Mouse (Mus musculus) c-Kit-positive CD71-negative TER-119-negative erythroid progenitor cells, embryonic 14.5 days (primary cell): ENCODE measurements around the gene Rftn1.
"Not testable (repeated sequence)": the region's sequence is repeated elsewhere in the genome, so short reads cannot be mapped to it uniquely, and the experiment has no call there.

ENCODE experiments used
- DNase-seq: peaks from one replicate; pipeline ENCODE4 v3.0.0-alpha.2; 2013; ENCODE audit warnings: low read depth

The Rftn1 gene

DNA sequence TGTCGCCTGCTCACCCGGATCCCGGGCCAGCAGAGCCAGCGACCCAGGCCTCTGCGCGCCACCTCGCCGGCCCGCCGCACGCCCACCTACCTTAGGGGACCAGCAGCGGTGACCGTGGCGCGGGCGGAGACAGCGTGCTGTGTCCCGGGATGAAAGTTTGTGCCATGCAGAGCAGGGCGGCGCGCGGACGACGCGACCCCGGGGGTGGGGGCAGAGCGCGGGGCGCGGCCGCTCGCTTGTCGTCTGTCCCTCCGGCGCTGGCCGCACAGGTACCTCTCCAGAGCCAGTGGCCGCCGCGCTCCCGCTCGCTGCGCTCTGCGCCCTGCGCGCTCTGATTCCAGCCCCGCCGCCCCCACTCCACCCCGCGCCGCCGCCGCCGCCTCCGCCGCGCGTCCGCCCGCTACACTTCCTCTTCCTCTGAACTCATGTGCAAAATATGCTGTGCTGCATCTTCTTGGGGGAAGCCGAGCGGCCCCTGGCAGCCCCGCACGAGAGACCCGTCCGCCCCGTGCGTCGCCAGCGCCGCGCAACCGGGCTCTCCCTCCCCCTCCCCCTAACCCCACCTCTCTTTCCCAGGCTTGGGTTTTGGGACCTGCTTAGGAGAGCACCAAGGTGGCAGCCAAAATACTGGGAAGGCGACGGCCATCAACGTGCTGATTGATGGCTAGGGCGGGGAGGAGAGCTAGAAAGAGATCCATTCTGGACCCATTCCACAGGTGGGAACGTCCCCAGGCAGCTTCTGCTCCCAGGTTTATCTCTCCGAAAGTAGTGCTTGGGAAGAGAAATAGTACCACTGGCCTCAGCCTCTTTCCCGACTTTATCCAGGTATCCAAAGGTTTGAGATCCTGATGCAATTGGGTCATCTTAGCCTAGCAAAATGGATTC is at the start of gene Rftn1:
TSS of gene Rftn1 (minus strand) at position 544 of the 885 bp plus-strand sequence.
- no peak for DNase-seq

DNA sequence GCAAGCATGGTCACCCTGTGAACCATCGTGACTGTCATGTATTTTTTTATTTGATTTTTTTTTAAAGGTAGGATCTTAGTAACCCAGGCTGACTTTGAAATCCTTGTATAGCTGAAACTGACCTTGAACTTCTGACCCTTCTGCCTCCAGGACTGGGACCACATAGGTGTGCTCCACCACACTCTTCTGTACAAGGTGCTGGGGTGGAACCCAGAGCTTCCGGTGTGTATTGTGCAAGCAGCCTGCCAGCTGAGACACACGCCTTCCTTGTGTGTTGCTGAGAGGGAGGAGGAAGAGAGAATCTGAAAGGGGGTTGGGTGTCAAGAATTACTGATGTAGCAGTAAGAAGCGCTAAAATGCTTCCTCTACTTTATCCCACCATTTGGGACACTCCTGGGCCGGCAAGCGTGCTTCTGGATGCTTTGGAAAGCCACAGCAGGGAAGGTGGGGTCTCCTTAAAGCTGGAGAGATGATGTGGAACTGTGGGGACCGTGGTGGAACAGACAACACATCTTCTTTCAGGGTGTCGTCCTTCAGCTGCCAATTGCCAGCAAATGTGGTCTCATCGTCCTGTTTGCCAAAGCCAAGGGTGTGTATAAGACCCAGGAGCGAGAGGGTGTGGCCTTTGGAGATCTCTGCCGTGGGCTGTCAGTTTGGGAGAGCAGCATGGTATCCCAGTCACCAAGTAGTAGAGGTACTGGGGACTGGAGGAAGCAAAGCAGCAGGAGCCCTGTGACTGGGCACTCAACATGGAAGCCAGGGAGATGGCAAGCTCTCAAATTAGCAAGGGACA is 47.5 kb upstream of the Rftn1 start:
- no peak for DNase-seq

DNA sequence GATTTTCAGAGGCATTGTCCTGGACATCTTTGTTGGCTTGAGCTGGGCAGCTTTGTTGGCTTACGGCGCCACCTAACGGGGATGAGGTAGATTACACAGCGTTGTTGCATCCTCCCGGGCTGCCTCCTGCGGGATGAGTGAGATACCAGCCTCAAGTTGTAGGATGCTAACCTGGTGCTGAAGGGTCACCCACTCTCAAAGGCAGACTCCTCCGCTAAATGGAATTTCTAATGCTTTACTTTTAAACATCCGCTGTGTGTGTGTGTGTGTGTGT is 46.9 kb upstream of the Rftn1 start:
- DNase-seq, result peak; percentile 53

DNA sequence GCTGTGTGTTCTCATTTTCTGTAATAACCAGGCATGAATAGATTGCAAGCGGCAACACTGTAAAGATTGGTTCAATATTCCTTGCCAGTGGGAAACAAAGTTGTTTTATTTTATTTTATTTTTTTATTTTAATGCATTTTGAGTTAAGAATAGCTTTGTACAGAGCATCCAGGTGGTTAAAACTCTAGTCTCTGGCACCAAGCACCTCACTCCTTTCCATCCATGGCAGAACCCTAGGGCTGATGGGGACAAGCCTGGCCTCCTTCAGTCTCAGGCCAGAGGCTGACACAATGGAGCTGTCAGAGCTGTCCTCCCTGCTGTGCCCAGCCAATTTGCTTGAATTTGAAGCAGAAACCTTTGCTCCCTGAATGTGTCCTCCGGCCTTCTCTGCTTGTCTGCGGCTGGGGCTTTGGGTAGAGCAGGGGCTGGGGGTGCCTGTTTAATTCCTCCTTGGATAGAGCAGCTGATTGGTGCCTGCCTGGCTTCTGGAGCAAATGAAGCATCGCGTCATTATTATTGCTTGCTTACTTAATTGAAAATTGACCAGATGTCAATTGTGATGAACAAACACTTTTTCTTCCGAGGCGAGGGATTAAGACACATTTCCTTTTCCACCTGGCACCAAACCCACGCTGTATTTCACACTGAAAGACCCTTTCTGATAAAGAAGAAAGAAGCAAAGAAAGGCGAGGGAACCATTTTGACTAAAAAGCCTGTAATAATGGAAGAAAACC is 46.4 kb upstream of the Rftn1 start:
- DNase-seq, result no peak

DNA sequence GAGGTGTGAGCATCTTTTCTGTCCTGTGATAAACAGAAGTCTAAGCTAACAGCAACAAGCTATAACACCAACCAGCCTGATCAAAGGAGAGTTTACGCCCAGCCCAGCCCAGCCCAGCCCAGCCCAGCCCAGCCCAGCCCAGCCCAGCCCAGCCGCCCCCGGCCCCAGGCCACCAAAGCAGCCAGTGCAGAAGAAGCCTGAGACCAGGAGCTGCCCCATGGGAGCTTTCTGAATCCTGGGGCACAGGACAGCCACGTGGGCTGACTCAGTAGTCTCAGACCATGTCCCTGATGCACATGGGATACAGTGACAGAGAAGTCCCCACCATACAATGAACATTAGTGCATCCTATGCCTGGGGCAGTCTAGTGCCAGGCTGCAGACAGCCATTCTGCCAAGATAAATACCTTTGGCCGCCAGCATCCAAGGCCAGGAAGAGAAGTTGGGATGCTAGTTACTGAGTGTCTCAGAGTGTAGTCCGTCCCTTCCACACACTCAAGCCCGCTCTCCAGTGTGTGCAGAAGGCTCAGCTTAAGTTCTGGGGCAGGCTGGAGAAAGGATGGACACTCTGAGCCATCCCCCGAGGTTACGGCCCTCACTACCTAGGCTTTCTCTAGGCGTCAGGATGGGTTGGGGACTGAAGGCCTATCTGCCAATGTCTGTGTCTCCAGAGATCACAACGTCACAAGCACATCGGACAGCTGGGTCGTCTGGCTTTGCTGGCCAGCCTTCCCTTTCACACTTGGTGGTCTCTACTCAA is 45.6 kb upstream of the Rftn1 start:
- DNase-seq, result no peak

DNA sequence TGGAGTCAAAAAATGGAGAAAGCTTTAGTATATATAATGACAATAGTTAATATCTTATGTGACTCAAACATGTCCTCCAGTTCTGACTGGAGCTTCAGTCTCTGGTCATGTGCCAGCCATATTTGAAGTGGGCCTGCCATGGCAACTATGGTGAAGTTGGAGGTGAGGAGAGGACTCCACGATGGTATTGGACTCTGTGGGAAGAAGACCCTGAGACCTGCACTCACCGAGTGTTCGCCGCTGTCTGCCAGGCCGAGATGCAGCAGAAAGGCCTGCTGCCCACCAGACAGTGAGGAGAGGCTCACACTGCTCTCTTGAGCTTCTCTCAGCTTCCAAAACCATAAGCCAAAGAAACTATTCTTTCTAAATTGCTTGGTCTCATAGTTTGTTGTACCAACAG is 43.5 kb upstream of the Rftn1 start:
- DNase-seq, result no peak

DNA sequence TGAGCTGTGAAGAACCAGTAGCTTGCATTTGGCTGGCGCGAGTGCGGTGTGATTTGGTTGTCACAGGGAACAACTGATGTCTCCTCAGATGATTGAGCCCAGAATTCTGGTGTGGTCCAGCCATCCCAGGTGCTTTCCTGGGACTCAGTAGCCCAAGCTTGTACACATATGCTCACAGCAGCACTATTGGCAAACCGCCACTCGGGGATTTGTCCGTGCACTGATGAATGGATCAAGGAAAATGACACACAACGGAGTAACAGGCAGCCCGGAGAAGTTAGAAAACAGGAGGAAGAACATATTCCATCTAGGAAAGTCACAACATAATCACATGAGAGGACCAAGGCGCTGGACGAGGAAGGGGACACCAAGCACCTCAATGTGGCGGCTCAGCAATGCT is 42.3 kb upstream of the Rftn1 start:
- no peak for DNase-seq

DNA sequence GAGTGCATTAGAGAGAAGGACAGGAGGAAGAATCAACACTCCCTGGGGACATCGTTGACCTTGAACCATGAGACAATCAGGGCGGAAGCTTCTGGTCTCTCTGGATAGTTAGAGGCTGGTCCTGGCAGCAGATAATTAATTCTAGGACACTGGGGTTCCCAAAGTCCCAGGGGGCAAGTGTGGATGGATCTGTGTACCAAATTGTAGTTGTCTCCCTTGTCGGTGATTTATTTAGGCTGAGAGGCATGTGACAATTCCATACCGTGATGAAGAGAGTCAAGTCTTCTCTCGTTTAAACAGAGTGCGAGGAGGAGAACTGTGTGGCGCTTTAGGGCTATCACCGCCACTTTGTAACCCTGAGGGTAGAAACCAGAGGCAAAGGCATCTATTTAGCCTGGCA is 40.7 kb upstream of the Rftn1 start:
- no peak for DNase-seq

DNA sequence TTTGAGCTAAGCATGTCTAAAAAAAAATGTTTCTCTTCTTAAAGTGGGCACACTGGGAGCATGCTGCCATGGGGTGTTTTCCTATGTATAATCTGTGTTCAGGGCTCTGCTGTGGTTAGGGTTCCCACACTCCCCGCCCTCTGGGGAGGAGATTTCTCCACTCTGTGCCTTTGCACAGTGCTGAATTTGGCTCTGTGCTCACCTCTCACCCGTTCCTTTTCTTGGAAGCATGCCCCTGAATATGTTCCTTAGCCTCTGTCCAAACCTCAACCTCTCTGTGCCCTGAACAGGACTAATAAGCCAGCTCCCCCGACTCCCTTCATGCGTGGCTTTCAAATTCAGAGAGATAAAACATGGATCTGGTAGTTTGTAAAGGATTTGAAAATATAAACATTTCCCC is 39.1 kb upstream of the Rftn1 start:
- no peak for DNase-seq

DNA sequence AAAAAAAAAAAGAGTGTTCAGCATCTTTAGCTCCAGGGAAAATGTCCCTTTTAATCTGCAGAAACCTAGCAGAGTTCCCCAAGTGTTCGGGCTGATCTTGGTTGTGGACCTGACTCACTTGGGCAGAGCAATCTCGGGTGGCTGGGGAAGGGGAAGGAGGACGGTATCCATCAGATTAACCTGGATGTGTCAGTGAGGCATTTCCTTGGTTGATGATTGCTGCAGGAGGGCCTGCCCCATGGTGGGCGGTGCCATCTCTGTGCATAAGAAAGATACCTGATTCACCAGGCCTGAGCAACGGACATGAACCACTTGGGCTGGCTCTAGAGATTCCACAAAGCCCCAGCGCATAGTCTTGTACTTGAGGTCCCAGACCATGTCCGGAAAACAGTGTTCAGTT is 36.9 kb upstream of the Rftn1 start:
- no peak for DNase-seq

DNA sequence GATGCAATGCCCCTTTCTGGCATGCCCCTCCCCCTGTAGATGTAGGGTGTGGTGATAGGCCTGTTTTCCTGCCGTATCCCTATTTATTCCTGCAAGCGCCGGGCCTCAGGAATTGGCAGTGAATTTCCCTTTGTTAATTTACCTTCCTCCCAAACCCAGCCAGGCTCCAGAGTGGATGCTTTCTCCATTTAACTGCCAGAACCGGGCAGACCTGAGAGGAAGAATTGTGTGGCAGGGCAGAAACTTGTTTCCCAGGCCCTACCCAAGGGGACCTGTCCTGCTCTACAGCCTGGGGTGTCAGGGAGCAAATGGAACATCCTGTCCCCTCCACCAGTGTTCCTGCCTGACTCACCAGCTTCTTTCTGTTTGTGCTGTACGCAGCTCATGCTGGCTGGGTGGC is 34.2 kb upstream of the Rftn1 start:
- no peak for DNase-seq

DNA sequence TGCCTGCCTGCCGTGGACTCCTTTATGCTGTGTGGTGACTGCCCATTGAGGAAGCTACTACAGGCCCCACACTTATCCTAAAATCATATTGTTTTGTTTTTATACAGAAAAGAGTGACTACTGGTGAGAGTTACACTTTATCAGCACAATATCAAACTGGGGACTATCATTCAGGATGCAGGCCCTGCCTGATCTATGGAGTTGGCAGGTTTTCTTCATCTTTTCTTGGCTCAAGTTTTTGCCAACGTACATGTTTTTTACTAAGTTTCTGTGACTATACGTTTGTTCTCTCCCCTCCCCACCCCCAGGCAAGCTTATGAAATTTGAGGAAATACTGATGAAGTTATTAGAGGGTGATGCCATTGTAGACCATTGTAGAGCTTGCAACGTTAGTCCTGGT is 27.5 kb upstream of the Rftn1 start:
- no peak for DNase-seq

DNA sequence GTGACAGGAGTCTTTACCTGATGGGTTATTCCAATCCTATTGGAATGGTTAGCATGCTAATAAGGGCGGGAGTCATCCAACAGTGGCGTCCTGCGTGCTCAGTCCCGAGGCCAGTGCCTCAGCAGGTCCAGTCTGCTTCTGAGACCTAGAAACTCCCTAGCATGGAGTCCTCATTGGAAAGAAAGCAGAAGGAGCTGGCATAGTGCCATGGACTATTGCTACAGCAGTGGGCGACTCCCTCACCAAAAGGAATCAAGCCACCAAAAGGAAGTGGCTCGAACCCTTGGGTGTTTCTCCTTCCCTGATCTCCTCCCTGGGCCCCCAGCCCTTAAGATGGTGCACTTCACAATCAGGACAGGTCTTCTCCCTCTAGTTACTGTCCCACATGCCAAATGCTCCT is 24.6 kb upstream of the Rftn1 start:
- DNase-seq, result no peak

DNA sequence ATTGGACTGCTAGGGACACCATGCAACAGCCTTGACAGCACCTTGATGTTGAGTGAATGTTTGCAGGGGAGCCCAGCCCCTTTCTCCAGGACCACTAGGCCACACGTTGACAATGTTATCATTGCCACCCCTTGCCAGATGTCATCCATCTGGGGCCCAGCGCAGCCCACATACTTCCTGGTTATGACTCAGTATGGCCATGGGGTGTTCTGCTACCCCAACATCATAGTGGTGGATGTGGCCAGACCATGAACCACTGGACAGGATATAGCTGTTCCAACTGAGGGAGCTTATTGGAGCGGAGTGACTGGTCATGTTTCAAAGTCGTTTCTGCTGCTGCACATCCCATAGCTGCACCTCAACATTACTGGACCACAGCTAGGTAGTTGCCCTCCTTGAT is 22.6 kb upstream of the Rftn1 start:
- no peak for DNase-seq

DNA sequence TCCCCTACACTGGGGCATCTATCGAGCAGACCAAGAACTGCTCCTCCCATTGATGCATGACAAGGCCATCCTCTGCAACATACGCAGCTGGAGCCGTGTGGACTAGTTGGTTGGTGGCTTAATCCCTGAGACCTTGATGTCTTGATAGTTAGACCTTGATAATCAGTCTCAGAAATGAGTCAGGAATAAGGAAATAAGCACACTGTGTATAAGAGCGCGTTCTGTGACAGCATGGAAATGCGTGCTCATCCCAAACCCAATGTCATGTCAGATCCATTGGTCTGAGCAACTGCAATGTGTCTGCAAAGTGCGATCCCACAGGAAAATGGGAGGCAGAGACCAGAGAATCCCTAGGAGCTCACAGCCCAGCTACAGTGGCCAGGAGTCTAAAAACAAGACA is 21.3 kb upstream of the Rftn1 start:
- DNase-seq, result no peak

DNA sequence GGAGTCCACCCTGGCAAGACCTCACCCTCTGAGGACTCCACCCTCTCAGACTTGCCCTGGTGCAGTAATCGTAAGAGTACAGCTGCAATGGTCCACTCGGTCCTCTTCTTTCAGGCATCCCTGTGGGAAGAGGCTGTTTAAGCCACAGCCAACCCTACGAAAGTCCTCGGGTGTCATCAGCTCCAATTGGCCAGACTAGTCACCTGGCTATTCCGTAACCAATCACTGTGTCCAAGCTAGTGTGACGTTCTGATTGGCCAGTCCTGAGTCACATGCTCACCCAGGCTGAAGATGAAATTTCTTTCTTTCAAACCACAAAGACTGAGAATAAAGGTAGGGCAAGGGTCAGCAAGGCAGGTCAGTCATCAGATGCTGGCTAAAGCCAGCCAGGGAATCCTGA is 19.4 kb upstream of the Rftn1 start:
- DNase-seq, result no peak

DNA sequence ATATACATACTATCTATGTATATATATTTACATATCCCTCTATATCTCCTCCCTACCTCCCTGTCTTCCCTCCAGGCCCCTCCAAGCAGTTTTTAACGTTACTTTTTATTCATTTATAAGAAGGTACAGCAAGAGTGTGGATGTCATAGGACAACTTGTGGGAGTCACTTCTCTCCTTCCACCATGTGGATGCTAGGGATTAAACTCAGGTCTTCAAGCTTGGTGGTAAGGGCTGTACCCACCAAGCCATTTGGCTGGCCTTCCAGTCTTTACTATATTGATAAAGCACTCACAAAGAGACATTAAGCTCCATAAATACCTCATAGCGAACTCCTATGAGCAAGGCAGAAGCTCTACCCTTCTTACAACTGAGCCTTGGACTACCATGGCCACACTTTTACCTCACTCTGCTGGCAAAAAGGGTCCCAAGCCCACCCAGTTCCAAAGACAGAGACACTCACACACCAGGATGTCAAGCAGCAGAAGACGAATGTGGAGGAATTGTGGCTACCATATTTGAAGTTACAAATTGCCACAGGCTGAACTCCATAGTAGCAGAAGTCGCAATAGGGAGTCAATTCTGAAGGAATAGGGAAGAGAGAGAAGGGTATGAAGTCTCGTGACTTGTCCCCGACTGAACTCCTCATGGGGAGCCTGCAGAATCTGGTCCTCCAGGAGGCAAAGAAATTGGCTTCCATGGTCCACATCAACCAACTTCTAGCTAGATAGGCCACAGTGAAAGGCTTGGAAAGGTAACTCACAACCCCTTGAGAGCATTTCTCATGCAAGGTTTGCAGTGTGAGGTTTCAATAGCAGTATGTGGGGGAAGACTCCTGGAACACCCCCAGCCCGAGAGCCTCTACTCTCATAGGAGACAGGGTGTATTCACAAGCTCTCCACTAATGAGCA is 17.9 kb upstream of the Rftn1 start:
- DNase-seq, result no peak

DNA sequence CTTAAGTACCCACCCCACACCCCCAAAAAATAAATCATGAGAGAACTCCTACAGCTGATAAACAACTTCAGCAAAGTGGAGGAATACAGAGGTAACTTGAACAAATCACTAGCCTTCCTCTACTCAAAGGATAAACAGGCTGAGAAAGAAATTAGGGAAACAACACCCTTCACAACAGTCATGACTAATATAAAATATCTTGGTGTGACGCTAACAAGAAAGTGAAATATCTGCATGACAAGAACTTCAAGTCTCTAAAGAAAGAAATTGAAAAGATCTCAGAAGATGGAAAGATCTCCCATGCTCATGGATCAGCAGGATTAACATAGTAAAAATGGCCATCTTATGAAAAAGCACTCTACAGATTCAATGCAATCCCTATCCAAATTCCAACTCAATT is 15.8 kb upstream of the Rftn1 start:
- DNase-seq, result not testable (repeated sequence)

DNA sequence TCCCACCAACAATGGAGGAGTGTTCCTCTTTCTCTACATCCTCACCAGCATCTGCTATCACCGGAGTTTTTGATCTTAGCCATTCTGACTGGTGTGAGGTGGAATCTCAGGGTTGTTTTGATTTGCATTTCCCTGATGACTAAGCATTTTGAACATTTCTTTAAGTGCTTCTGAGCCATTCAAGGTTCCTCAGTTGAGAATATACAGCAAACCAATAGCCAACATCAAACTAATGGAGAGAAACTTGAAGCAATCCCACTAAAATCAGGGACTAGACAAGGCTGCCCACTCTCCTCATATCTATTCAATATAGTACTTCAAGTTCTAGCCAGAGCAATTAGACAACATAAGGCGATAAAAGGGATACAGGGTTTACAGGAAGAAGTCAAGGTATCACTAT is 15.4 kb upstream of the Rftn1 start:
- not testable (repeated sequence) for DNase-seq

DNA sequence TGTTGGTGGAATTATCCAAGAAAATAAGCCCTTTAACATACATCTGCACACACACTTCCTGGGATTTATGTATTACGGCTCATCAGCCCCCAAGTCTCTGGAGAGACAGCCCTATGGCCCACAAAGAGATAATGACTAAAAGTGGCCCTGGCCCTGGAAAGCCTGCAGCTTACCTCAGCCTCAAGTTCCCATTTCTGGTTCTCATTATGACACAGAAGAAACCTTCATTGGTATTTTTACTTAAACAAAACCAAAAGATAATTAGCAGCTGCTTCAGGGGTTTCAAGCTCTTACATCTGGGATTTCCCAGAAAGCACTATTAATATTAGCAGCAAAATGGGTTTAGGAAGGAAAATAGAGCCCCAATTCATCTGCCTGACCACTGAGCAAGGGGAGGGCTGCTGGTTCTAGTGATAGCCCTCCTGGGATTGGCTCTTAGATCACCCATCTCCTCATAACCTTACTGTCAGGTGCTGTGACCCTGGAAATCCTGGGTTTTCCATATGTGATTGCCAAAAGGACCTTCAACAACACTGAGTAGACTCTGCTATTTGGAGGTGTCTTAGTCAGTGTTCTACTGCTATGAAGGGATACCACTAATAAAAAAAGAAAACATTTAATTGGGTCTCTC is 14.8 kb upstream of the Rftn1 start:
- no peak for DNase-seq
